Mouse (Mus musculus) CD4-positive, CD25-positive, alpha-beta regulatory T cell (primary cell): ENCODE measurements around the gene Cenpu. TPM values are rescaled to one million over a fixed set of nuclear protein-coding genes. Genes with fewer than 3 reads are reported as not detected.

Experiments used
- polyA plus RNA-seq: library from polyadenylated mRNA; unstranded; fragments of 100-300 nt; shearing (Covaris generic); gene quantifications from one replicate; pipeline ENCODE4 v1.2.1, GENCODE M21; 2017

The Cenpu gene
- polyA plus RNA-seq: 5.0 TPM

GRCm38 (mm10) chr8:46551615-46552440, at the start of gene Cenpu:
Gene Cenpu (plus strand): TSS chr8:46552028.

GRCm38 (mm10) chr8:46616879-46617689, 65.3 kb downstream of the Cenpu start, which contains the start of the genes Primpol and Casp3:
Gene Primpol (minus strand): TSS chr8:46617212.
Gene Casp3 (plus strand): TSS chr8:46617291.

Other genes with a start within 250 kb of the Cenpu start
- gene Acsl1, start 81.0 kb upstream of the Cenpu start, polyA plus RNA-seq: 18.0 TPM
- 30.6 TPM for gene Primpol, start 65.2 kb downstream of the Cenpu start, polyA plus RNA-seq
- 44.2 TPM for gene Casp3, start 65.3 kb downstream of the Cenpu start, polyA plus RNA-seq
- gene Irf2, start 187.7 kb downstream of the Cenpu start, polyA plus RNA-seq: 202 TPM